Mouse (Mus musculus) gastrocnemius, adult 18-20 months (tissue): Measurements from ENCODE around the gene Pias1. TPM values are rescaled to one million over a fixed set of nuclear protein-coding genes. Genes with fewer than 3 reads are reported as not detected.
"Not testable (repeated sequence)": the region's sequence is repeated elsewhere in the genome, so short reads cannot be mapped to it uniquely, and the experiment has no call there.

Experiments
- DNase-seq: peaks from one replicate; pipeline ENCODE4 v3.0.0; 2021; ENCODE audit warnings: low spot score
- total RNA-seq, 2 experiments: library from RNA; stranded (reverse); gene quantifications; 2 replicates each; pipeline ENCODE4 v1.2.3; 2021

The Pias1 gene
- total RNA-seq, 2 experiments from 2014 or later = 19.6 to 21.3 TPM

- no peak for DNase-seq
Measured at GRCm38 (mm10) chr9:62944063-62944462, 43.7 kb downstream of the Pias1 start.

- DNase-seq = no peak
Measured at GRCm38 (mm10) chr9:62940966-62941365, 46.8 kb downstream of the Pias1 start.

DNA sequence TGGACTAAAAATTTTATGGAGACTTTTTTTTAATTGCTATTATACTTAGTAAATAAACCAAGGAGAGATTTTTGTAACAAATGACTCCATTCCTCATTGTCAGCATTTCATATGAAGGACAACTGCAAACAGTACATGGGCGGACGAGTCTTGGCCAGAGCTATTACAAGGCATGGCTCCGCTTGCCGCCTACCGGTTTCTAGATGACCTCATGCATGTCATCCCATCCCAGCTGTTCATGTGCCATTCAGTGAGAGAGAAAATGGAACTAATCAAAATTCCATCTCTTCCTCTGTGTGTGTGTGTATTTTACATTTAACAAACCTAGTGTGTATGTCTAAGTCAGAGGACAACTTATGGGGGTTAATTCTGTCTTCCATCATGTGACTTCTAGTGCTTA, 51.9 kb downstream of the Pias1 start:
- DNase-seq = no peak

GRCm38 (mm10) chr9:62934700-62935400, 52.9 kb downstream of the Pias1 start:
- no peak for DNase-seq

- DNase-seq = no peak
Measured at GRCm38 (mm10) chr9:62932575-62933339, 55.0 kb downstream of the Pias1 start.

- no peak for DNase-seq
Measured at GRCm38 (mm10) chr9:62924886-62925610, 62.7 kb downstream of the Pias1 start.

DNA sequence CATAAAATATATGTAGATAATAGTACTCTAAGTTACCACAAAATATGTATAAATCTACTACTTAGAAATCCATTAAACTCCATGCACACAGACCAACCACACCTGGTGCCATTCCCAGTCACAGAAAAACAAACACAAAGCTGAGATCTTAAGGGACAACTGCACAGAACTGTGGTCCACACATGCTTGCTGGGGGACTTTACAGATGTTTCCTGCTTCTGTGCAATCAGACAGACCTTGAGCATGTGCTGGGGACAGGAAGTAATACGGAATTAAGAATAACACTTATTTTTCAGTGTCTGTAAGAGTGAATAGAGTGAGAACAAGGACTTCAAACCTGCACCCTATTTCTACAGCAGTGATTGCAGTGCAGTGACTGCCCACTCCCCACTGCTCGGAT, 66.8 kb downstream of the Pias1 start:
- DNase-seq = no peak

GRCm38 (mm10) chr9:62917059-62917458, 70.7 kb downstream of the Pias1 start:
- no peak for DNase-seq

DNA sequence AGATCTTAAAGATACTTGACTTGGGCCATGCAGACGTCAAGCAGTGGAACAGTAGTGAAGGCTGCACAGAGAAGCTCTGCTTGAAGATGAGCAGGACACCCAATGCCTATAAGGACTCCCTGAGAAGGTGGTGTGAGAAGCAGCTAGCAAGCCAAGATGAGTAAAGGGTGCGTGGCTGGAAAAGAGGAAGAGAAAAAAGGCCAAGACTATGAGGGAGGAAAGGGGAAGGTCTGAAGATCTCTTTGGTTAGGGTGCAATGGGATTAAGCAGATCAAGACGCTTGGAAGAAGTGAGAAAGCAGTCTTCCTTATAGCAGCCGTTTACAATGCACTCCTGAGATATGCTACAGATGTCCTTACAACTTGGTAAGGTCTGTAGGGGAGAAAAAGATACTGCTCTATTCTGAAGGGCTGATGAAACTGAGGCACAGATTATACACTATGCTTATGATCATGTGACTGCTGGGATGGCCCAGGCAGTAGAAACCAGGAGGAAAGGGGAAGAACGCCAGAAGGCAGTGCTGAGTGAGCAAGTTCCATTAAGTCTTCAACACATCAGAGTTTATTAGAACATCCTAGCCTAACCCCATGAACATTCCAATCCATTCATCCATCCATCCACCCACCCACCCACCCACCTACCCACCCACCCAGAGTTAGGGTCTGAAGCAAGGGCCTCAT, 74.2 kb downstream of the Pias1 start:
- DNase-seq = no peak

- no peak for DNase-seq
Measured at GRCm38 (mm10) chr9:62905039-62905438, 82.7 kb downstream of the Pias1 start.

DNA sequence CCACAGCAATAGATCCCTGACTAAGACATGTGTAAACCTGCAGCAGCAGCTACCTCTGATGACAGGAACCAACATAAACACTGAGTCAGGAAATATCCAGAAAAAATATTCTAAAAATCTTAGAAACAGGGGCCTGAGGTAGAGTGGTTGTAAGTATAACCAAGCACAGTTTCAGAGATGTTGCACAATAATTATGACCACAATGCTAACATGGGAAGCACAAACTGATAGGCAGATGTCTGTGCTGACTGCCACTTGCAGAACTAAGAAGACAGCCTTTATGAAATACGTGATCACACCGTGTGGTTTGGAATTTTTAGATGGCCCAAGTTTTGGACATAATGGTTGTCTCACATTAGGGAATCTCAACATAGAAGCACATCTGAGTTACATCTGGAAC, 83.9 kb downstream of the Pias1 start:
- DNase-seq = no peak

DNA sequence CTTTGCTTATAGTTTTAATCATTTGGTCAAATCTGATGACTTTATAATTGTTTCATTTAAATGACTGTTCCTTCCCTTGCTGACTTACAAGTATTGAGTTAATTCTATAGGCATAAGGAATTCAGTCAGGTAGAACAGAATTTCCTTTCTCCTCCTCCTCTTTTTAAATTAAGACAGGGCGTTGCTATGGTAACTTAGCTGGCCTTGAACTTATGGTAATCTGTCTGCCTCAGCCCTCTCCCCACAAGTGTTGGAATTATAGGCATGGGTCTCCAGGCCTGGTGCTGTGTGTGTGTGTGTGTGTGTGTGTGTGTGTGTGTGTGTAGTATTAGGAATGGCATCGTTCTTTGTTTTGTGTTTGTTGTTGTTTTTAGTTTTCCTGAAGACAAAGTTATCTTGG, 86.0 kb downstream of the Pias1 start:
- no peak for DNase-seq

GRCm38 (mm10) chr9:62894486-62894885, 93.2 kb downstream of the Pias1 start:
- no peak for DNase-seq

DNA sequence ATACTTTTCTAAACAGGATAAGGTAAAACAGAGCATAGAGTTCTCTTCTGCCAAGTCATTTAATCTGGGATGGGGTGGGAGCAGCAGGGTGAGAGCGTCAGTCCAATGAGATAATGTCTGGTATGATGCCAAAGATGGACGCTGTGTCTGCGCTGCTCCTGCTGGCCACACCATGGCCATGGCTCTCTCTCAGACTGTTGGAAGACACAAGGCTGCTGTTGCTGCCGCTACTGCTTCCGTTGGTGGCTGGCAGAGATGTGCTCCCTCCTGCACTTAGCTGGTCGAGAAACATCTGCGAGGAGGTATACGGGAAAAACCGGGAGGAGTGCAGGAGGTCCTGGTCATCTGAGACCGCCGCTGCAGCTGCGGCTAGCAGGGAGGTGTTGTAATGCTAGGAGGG, 105.9 kb downstream of the Pias1 start:
- peak; percentile 61 for DNase-seq

DNA sequence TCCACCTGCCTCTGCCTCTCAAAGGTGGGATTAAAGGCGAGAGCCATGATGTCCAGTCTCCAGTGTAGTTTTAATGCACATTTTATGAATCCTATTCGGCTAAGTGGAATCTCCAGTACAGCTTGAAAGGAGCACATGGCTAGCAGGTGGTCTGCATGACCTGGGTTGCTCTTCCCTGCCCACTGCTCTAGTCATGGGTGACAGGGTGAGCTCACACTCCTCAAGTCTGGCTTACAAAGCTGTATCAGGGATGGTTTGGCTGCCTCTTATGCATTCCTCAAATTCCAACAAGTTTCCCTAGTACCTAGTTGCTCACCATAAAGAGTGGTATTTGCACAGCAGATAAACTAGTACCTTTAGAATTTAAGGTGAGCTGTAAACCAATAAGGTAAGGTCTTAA, 109.9 kb downstream of the Pias1 start:
- DNase-seq = no peak

- DNase-seq = no peak
Measured at GRCm38 (mm10) chr9:62876966-62877616, 110.6 kb downstream of the Pias1 start.

DNA sequence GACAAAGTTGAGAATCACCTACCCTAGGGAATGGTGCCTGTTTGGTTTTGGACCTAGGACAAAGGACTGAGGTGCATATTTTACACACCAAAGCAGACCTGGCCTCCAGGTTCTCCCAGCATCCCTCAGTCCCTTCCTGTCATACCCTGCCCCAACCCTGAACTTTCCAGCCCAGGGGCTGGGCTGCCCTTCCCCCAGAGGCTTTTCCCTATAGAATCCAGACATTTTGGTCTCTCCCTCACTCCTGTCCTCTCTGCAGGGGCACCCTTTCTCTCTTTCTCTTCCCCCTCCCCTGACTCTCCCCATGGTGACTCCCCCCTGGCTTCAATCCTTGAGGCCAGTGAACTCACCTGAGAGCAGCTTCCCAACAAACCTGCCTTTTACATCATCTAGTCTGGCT, 117.0 kb downstream of the Pias1 start:
- no peak for DNase-seq

DNA sequence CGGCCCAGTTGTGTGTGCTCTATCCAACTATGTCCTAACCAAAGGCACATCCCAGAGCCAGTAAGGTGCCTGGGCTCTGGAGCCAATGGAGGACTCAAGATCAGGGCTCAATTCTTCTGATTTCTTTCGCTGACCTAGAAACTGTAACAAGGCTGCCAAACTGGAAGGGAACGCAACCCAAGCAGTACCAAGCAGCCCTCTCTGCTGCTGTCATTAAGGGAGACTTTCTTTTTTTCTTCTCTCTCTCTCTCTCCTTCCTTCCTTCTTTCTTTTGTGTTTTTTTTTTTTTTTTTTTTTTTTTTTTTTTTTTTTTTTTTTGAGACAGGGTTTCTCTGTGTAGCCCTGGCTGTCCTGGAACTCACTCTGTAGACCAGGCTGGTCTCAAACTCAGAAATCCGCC, 118.5 kb downstream of the Pias1 start:
- DNase-seq = not testable (repeated sequence)

DNA sequence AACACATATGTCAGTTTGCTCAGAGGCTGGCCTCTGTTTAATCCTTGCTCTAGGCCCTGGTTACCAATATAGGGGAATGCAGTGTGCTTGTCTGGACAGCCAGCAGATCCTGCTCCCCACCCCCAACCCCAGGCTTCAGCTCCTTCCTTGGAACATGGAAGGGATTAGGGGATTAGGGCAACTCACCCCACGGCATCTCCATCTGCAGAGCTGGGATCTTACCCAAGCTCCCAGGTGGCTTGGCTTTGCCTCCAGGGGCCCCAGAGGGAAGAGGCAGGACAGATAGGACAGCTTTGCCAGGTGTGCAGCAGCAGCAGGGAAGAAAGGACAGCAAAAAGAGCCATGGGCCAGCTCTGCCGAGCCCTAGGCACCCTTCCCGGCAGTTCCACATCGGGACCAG, 126.9 kb downstream of the Pias1 start:
- no peak for DNase-seq

DNA sequence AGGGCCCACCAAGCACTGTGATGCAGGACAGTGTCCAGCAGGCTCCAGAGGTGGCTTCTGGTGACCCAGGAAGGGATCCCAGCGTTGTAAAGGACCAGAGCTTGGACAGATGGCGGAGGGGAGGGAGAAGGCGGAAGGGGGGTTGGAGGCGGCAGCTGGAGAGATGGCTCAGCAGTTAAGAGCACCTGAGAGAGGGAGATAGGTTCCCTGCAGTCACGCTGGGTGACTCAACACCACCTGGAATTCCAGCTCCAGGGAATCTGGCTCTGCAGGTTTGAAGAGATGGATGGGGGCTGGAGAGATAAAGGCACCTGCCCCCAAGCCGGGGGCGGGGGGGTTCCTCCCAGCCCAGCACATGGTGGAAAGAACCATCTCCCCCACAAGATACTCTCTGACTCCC, 127.6 kb downstream of the Pias1 start:
- not testable (repeated sequence) for DNase-seq

DNA sequence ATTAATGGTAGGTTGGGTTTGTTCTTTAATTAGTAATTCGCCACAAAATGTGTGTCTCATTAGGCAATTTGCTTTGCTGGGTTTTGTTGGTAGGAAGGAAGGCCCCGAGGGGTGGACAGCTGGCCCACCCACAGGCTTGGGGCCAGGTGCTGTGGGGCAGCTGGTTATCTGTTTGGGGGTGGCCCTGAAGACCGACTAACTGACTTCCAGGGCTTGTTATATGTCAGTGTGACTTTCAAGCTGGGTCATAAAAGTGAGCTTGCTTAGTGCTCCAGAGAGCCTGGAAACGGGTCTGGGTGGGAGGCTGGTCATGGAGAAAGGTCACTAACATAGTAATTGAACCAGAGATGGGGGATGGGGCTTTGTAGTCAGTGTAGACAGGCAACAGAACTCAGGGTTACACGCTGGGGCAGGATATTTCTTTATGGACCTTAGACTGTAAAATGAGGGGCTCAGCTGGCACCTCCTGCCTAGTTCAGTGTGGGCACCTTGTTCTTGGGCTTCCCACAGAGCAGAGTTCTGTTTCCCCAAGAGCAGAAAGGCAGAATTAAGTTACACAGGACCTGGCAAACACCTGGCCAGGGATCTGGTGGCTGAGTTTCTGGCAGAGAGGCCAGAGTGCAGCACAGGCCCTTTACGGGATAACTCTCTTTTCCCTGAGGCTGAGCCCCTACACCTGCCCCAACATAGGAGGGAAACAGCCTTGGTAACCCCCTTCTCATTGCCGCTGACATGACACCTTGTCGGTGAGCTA, 129.3 kb downstream of the Pias1 start:
- DNase-seq = no peak
